Mouse (Mus musculus): ENCODE data around the gene Gm15737.

Gm15737 gene

DNA sequence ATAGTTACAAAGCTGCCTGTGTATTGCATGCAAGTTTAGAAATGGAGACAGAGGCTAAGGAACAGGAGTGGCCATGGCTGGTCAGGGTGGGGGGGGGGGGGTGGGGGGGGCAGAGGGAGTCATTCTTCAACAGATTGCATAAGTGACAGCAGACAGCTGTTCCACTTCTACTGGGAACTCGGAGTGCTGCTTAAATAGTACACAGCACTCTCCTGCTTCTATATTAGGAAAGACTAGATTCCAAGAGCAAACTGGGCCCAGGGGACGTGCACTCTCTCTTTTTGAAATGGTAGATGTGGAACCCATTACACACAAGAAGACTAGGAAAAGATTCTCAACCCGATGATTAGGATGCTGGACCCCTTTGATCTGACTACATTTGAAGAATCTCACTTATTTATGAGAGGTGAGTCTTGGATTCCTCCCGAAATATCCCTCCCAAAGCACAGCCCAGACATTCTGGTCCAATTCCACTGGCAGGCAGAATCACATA, at the start of gene Gm15737:
TSS of gene Gm15737 (plus strand) at position 269 of the 493 bp plus-strand sequence.
- DNase-seq = no peak

DNA sequence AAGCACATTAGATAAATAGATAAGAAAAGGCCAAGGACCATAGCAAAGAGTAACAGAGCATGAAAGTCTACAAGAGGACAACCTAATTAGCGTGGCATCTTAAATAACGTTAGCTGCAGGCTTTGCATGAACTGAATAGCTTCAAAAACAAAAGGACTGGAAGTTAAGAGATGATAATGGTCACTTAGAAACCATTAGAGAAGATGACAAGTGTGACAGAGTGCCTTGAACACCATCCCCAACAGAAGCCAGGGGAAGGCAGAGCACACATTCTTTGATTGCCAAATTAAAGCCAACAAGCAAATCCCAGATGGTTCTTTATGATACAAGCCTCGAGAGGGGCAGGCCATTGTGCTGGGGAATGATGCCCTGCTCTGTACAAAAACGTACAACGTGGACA, 47.6 kb upstream of the Gm15737 start:
- DNase-seq = no peak

- no peak for DNase-seq
These were observed 47.2 kb upstream of the Gm15737 start for GRCm38 (mm10) chr6:92822006-92822405.

DNA sequence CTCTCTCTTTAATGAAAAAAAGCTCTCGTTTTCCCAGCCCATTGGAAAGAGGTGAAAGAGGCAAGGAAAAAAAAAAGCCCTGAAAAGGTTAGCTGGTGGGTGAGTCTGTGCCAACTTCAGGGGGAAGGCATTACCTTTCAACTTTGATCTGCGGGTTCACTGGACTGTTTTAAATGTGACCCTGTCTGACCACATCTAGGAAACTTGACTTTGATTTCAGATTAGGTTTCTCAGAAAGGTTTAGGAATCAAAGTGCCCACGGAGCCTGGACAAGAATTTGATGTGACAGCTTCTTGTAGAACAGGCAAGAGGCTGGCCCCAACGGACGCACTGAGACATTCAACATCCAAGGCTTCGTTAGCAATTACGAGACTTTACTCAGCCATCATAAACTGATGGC, 45.2 kb upstream of the Gm15737 start:
- no peak for DNase-seq

GRCm38 (mm10) chr6:92826561-92826960, 42.6 kb upstream of the Gm15737 start:
- no peak for DNase-seq

DNA sequence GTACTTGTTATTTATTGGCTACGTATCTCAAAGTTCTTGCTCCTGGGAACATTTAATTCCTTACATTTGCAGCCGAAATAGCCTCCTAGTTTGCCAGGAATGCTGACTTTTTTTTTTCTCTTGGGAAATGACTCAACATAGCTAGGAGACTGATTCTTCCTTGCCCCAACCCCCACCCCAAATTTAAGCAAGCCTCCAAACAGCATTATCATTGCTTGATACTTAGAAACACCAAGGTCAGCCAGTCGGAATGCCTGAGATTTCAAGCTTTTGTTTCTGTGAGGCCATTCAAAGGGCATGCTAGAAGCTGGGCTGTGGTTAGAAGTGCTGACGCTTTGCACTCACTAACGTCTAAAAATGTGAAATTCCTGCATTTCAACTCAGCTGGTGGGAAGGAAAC, 41.8 kb upstream of the Gm15737 start:
- no peak for DNase-seq

GRCm38 (mm10) chr6:92829148-92829547, 40.0 kb upstream of the Gm15737 start:
- no peak for DNase-seq

- no peak for DNase-seq
These were observed 38.1 kb upstream of the Gm15737 start for GRCm38 (mm10) chr6:92831106-92831505.

GRCm38 (mm10) chr6:92842000-92842399, 27.2 kb upstream of the Gm15737 start:
- DNase-seq = no peak

- DNase-seq = no peak
These were observed 25.7 kb upstream of the Gm15737 start for GRCm38 (mm10) chr6:92843474-92843873.

GRCm38 (mm10) chr6:92845898-92846297, 23.3 kb upstream of the Gm15737 start:
- no peak for DNase-seq

GRCm38 (mm10) chr6:92846614-92847013, 22.5 kb upstream of the Gm15737 start:
- no peak for DNase-seq

DNA sequence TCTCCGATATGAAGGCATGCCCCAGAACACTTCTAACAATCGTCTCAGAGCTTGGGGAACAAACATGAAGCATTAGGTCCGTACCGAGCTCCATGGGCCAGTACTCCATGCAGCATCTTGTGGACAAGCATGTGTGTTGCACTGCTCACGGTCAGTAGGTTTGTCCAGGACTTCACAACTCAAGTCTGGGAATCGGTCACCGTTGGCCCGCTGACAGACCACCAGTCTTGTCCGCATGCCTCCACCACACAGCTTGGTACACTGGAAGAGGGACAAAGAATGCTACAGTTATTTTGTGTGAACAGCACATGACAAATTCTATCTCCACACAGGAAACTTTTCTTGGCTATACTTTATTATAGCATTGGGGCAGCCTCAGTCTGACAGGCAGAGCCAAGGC, 19.9 kb upstream of the Gm15737 start:
- no peak for DNase-seq

DNA sequence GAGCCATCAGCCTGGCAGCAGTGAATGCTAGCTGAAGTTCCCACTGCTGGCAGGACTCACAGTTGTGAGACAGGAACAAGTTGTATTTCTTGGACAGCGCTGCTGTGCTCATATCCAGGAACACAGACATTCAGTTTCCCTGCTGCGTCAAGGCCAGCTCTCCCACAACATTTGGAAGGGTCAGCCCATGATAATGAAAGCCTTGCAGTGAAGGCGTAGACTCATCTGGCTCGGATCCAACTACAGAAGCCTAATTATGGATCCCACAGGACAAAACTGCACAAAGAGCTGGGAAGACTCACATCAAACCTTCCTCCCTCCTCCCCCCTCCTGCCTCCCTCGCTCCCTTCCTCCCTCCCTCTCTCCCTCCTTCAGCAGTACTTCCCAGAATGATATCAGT, 18.9 kb upstream of the Gm15737 start:
- DNase-seq = no peak

- DNase-seq = no peak
These were observed 14.3 kb upstream of the Gm15737 start for GRCm38 (mm10) chr6:92854873-92855272.

DNA sequence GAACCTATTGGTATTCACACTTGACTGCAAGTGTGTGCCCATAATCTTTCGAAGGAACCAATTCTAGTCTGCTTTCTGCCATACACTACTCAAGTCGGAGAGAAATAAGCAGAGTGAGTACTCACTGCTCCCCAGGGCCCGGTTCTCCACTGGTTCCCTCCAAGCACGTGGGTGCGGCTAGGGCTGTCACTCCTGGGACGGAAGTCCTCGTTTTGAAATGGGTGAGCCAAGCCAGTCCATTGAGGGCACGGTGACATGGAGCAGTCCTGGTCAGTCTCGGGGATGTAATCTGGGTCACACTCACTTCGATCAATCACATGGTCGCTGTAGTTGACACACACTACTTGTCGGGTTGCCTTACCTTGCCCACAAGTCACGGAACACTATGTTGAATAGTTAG, 11.4 kb upstream of the Gm15737 start:
- DNase-seq = no peak

DNA sequence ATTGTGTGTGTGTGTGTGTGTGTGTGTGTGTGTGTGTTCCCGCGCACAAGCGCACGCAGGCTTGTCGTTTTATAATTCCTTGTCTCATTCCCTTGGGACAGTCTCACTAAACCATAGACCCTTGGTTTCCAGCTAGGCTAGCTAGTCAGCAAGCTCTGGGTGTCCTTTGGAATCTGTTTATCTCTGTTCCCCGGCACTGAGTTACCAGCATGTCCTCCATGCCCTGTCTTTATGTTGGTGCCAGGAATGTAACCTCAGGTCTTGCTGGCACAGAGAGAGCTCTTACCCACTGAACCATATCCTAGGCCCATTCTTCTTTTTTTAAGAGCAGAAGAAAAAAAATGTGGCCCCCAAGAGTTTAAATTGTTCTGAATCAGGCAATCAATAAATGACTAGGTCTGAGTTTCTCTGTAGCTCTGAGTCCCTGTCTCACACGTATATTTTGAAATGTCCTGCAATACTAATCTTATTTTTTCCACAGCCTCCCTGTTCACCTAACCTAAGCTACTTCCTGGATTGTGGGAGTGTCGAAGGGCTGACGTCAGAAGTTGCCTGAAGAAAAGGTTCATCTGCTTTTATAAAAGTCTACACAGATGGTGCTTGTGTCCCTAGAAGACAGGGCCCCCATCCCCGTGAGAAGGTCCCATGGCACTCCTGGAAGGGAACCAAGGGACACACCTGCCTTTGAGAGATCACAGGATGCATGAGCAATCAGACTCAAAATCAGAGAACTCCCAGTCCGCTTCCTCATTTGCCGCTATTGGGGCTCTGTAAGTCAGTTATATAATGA, 10.2 kb upstream of the Gm15737 start:
- DNase-seq = no peak

- no peak for DNase-seq
These were observed 8.8 kb upstream of the Gm15737 start for GRCm38 (mm10) chr6:92860285-92860912.

DNA sequence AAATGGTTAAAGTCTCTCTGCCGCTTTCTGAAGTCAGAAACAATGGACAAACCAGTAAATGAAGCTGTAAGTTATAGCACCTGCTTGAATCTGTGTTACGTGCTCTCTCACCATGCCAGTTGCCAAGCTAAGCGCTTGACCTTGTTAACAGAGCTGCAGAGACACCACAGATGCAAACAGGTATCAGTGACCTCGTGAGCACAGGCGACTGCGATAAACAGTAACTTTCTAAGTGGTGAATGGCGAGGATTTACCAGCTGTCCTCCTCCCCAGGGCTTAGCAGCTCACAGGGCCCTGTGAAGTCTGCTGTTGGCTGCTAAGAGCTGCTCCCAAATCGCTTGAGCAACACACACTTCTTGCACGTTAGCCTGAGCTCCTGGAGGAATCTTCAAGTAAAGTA, 6.6 kb upstream of the Gm15737 start:
- DNase-seq = no peak

- DNase-seq = no peak
These were observed 544 bp downstream of the Gm15737 start for GRCm38 (mm10) chr6:92869582-92870219.

- no peak for DNase-seq
These were observed 2.7 kb downstream of the Gm15737 start for GRCm38 (mm10) chr6:92871813-92872212.

DNA sequence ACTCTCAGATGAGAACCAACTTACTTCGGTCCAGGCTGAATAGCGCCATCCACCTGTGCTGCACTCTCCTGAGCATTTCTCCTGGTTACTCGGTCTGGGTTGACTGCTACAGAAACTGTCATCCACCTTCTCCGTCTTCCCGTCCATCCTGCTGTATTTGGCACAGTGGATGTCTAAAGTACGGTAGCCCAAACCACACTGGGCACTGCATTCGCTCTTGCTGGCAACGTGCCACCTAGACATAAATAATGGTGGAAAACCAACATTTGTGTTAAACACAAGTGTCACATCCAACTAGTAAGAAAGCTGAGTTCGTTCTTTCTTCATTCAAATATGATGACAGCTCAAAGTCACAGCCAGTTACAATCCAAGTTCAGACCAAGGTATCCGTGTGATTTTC, 3.6 kb downstream of the Gm15737 start:
- no peak for DNase-seq

DNA sequence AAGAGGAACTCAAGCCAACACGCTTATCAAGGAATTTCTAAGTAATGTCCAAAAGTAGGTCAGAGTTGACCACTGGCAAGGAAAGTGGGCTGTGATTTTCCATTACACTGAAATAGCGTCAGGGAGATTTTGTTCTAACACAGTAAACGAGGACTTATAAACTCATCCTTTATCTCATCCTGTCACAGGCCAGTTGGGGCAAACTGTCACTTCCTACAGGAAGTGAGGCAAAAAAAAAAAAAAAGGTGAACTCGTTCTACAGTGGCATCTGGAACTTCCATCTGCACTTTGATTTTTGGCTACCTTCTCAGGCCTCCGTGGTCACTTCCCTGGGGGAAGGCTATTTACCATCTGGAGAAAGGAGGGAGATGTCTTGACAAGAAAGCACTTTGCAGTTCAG, 5.7 kb downstream of the Gm15737 start:
- no peak for DNase-seq

GRCm38 (mm10) chr6:92875340-92875739, 6.2 kb downstream of the Gm15737 start:
- DNase-seq = no peak
